Mouse (Mus musculus): ENCODE data around the gene Tbc1d1.

Gene Tbc1d1

GRCm38 (mm10) chr5:64202306-64202705 lies 46.2 kb downstream of the Tbc1d1 start:
- 0 out of 2 replicates have a peak, but pooled peaks have one; percentile 42 for ATAC-seq (ENCODE audit: insufficient number of reproducible peaks, low FRiP score, low TSS enrichment)

- no peak for ATAC-seq (ENCODE audit: insufficient number of reproducible peaks, low FRiP score, low TSS enrichment)
Observed at GRCm38 (mm10) chr5:64205610-64206009, 49.5 kb downstream of the Tbc1d1 start.

DNA sequence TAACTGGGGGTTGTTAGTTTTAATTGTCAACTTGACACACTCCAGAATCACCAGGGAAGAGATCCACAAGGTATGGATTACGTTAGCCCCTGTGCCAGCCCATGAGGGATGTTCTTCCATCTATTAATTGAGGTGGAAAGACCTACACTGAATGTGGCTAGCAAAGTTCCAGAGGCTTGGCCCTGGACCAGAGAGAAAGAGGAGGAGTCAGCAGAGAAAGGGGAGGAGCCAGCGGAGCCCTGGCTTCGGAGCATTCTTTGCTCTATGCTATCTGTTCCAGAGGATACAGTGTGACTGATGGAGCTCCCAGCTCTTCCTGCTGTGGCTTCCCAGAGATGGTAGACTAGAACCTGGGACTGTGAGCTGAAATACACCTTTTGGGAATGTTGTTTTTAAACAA lies 50.3 kb downstream of the Tbc1d1 start:
- ATAC-seq (ENCODE audit: insufficient number of reproducible peaks, low FRiP score, low TSS enrichment) = no peak

DNA sequence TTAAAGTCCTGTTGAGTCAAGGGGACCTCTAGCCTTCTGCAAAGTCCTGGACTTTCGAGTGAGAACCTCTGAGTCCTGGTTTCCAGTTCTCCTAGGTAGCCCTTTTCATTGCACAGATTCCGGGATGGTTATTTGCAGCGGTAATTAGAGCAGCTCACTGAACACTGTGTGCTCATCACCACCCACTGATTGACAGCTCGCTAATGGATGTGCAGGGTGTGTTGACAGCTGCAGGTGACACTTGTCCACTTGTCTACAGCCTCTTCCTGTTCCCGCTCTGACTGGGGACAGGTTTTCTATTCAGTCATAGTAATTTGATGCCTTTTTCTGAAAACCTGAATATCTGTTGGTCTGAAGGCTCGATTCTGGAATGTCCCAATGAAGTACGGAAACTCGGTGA lies 50.8 kb downstream of the Tbc1d1 start:
- no peak for ATAC-seq (ENCODE audit: insufficient number of reproducible peaks, low FRiP score, low TSS enrichment)

GRCm38 (mm10) chr5:64207800-64208199 lies 51.7 kb downstream of the Tbc1d1 start:
- no peak for ATAC-seq (ENCODE audit: insufficient number of reproducible peaks, low FRiP score, low TSS enrichment)

- ATAC-seq (ENCODE audit: insufficient number of reproducible peaks, low FRiP score, low TSS enrichment) = no peak
Observed at GRCm38 (mm10) chr5:64210817-64211216, 54.7 kb downstream of the Tbc1d1 start.

GRCm38 (mm10) chr5:64211284-64211683 lies 55.2 kb downstream of the Tbc1d1 start:
- ATAC-seq (ENCODE audit: insufficient number of reproducible peaks, low FRiP score, low TSS enrichment) = no peak

DNA sequence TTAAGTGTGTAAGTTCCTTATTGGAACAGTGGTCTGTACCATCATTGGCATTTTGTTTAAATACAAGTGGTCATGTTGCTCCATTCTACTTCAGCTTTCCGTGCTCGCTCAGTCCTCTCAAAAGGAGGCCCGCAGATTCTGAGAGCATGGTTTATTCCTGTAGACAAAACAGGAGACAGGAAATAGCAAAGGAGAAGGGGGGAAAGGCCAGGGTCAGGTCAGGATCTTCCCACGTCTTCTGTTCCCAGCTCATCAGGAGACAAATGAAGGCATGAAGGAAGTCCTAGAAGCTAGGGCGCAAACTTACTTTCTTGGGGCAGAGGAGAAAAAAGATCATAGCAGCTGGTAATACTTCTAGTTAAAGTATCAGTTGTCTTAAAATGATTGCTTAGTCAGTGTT lies 56.1 kb downstream of the Tbc1d1 start:
- ATAC-seq (ENCODE audit: insufficient number of reproducible peaks, low FRiP score, low TSS enrichment) = no peak

DNA sequence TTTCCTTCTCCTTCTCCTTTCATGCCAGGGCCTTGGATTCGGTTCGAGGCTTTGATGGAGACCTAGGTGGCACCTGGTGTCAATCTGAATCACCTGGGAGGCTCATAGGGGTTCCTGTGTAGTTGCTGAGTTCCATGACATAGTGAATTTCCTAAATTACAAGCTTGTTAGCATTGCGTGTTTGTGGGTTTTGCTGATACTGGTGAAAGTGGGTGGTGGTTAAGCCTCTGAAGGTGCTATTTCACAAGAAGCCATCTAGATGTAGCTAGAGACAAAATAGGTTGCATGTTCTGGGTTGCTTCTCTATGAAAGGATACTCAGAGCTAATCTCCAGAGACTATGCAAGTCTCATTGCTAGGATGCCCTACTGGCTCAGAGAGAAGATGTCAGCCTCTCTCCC lies 56.5 kb downstream of the Tbc1d1 start:
- no peak for ATAC-seq (ENCODE audit: insufficient number of reproducible peaks, low FRiP score, low TSS enrichment)

DNA sequence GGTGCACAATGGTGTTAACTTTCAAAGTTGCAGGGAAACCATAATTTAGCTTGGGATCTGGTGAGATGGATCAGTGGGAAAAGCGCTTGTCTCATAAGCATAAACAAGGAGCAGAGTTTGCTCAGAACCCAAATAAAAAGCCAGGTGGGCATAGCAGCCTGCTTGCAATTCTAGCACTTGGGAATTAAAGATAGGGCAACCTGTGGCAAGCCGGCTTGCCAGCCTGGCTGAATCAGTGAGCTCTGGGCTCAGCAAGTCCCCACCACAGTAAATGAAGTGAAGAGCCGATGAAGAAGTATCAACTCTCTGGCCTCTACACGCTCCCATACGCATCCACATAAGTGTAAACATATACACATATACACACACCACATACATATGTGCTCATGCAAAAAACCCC lies 59.7 kb downstream of the Tbc1d1 start:
- no peak for ATAC-seq (ENCODE audit: insufficient number of reproducible peaks, low FRiP score, low TSS enrichment)

- no peak for ATAC-seq (ENCODE audit: insufficient number of reproducible peaks, low FRiP score, low TSS enrichment)
Observed at GRCm38 (mm10) chr5:64216326-64216725, 60.2 kb downstream of the Tbc1d1 start.

- no peak for ATAC-seq (ENCODE audit: insufficient number of reproducible peaks, low FRiP score, low TSS enrichment)
Observed at GRCm38 (mm10) chr5:64217256-64217655, 61.2 kb downstream of the Tbc1d1 start.

- no peak for ATAC-seq (ENCODE audit: insufficient number of reproducible peaks, low FRiP score, low TSS enrichment)
Observed at GRCm38 (mm10) chr5:64217816-64218602, 61.9 kb downstream of the Tbc1d1 start.

GRCm38 (mm10) chr5:64218603-64218999 lies 62.5 kb downstream of the Tbc1d1 start:
- no peak for ATAC-seq (ENCODE audit: insufficient number of reproducible peaks, low FRiP score, low TSS enrichment)

DNA sequence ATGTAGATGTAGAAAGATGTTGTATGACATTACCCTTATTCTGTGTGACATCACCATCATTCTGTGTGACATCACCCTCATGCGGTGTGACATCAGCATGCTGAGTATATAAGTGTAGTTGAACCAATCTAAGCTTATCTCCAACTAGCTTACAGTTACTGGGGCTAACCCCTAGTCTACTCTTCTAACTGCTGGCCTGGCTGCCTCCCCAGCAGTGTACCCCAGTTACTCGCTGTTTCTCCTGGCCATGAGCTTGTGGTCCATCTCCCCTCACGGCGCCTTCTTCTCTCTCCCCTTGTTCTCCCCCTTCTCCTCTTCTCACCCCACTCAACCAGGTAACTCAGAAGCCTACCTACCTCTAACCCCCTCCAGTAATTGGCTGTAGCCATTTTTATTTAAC lies 64.7 kb downstream of the Tbc1d1 start:
- no peak for ATAC-seq (ENCODE audit: insufficient number of reproducible peaks, low FRiP score, low TSS enrichment)

DNA sequence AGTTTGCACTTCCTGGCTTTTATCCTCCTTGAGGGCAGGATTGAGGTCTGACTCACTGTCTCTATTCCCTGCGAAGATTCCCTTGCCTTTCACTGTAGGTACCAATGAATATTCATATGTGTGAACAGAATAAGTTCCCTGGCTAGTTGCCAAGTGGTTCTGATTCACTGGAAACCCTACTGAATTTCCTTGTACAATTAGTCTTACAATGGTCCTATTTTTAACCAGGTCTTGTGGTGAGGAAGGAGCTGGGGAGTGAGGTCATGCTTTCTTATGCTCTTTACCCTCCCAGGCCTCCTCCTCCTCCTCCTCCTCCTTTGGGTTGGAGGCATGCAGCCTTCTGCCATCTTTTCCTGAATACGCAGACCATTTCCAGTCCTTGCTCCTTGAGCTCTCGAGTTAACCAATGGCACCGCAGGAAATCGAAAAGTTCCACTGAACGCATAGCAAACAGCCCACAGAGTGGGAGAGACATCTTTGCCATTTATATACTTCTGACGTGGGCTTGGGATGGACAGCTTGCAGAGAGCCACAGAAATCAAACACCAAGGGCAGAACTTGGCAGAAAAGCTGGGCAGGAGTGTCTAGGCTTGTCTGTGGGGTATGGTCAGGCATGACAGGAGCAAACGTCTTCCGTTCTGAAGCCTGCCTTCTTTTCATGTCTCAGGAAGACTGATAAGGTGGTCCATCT lies 68.8 kb downstream of the Tbc1d1 start:
- ATAC-seq (ENCODE audit: insufficient number of reproducible peaks, low FRiP score, low TSS enrichment) = no peak

- no peak for ATAC-seq (ENCODE audit: insufficient number of reproducible peaks, low FRiP score, low TSS enrichment)
Observed at GRCm38 (mm10) chr5:64228252-64228651, 72.1 kb downstream of the Tbc1d1 start.

- no peak for ATAC-seq (ENCODE audit: insufficient number of reproducible peaks, low FRiP score, low TSS enrichment)
Observed at GRCm38 (mm10) chr5:64229336-64229866, 73.3 kb downstream of the Tbc1d1 start.

DNA sequence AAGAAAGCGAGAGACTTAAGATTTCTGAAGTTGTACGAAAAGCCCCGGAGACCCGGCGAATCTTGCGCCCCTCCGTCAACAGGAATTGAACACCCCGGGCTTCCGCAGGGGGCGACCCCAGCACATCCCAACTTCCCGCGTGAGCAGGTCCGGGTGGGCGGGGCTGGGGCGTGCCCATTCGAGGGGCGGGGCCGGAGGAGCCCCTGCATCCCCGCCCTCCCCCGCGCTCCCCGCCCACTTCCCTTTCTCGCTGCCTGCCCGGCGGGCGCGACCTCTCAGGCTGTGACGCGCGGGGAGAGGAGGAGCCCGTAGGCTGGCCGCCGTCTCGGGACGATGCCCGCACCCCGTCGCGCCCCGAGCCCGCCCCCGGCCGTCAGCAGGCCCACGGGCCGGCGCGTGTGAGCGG lies 74.0 kb downstream of the Tbc1d1 start:
- peak; percentile 53; the same call in 1 of the 2 replicates for ATAC-seq (ENCODE audit: insufficient number of reproducible peaks, low FRiP score, low TSS enrichment)

GRCm38 (mm10) chr5:64230507-64231041 lies 74.5 kb downstream of the Tbc1d1 start:
- ATAC-seq (ENCODE audit: insufficient number of reproducible peaks, low FRiP score, low TSS enrichment) = 0 out of 2 replicates have a peak, but pooled peaks have one; percentile 28

DNA sequence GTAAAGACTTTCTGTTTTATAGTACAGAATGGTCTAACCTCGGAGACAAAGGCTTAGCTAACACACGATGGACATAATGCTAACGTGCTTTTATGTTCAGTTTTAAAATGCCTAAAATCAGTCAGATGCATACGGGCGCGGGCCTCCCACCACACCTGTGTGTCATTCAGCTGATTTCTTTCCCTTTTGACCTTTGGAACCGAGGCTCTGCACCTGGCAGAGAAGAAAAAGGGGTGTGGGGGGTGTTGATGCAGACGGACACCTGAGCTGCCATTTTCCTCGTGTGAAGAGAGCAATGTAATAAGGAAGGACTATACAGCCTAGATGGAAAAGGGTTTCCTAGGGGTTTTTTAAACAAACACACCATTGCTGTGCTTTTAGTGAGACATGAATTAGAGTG lies 76.8 kb downstream of the Tbc1d1 start:
- no peak for ATAC-seq (ENCODE audit: insufficient number of reproducible peaks, low FRiP score, low TSS enrichment)

Measured in cerebellum, adult (tissue).